Mouse (Mus musculus) G1E-ER4 (cell line): ENCODE measurements around the gene Cd200r3. TPM values are rescaled to one million over a fixed set of nuclear protein-coding genes. Genes with fewer than 3 reads are reported as not detected.

Source experiments
- GATA1 ChIP-seq: IDR thresholded peaks from one replicate; pipeline ENCODE4 v1.8.0; 2012; ENCODE audit warnings: low read length, inconsistent platforms
- polyA plus RNA-seq: library from polyadenylated mRNA; stranded (reverse); fragments of >175 nt; gene quantifications from 2 replicates; pipeline ENCODE4 v1.2.3, GENCODE M21; 2012

The Cd200r3 gene
- polyA plus RNA-seq, 1 experiment: 0.06 TPM

DNA sequence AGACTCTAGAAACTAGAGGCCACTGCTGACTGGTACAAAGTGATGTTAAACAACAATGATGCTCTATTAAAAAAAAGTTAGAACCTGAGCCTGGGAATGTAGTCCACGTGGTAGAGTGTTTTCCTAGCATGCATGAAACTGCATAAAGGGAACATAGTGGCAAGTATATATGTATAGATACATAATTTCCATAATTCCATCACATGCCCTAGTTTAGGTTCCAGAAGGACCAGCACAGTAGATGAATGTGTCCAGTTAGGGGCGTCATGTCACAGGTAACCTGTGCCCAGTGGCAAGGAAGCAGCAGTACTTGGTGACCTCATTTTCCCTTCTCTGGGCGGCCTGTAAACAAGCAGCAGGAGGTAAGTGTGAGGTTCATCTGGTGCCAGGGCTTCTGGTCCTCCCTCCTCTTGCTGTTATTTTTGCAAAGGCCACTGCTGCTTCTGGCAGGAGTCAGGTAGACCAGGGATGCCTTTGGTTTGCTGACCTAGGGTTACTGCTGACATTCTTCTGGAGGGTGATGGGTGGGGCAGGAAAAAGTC is 35.9 kb downstream of the Cd200r3 start:
- no peak for TF ChIP-seq GATA1

DNA sequence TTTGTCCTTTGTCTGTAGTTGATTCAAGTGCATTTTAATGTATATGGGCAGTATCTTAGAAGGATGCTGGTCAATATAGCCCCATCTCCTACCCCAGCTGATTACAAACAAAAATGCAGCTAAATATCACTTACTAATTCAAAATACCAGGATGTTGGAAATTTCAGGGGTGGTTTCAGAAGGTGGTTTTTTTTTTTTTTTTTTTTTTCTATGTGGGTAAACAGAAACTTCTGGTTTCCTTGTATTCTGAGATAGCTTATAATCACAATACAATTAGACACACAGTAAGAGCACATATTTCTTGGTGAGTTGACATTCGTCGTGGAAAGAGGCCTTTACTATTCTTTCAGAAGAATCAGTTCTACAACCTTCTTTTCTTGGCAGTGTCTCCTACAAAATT is 39.5 kb downstream of the Cd200r3 start:
- TF ChIP-seq GATA1: no peak

DNA sequence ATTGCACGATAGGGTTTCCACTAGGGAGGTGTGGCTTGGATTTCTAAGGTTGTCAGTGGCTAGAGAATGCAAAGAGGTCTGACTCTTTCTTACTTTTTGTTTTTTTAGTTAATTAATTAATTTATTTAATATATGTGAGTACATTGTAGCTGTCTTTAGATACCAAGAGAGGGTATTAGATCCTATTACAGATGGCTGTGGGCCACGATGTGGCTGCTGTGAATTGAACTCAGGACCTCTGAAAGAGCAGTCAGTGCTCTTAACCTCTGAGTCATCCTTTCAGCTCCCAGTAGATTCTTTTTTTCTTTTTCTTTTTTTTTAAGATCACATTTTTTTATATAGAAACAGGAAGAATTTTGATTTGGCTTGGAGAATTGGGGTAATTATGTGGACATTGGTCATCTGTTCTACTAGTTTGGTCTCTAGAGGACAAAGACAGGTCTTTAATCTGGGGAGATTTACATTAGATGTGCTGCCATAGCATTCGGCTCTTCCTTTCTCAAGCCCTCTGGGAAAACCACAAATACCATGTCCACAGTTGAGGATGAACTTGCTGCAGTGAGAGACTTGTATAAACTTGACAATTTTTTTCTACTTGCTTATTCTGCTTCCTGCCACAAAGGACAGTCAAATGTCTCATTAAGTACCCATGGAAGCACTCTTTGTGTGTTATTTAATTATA is 40.0 kb downstream of the Cd200r3 start:
- no peak for TF ChIP-seq GATA1

DNA sequence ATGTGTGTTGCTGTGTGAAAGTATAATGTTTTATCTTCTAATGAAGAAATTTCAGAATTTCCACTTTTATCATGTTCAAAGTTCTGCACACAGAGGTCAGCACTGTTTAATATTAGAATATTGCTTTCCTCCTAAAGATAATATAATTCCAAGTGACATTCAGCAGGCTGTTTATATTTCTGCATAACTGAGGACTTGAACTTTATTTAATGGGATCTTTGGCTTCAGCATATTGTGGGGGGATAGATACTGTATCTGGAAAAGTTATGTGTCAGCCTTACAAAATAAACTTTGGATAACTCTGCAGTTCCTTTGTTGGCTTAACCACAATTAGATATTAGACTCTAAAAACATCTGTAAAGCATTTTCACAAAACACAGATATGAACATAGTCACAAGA is 40.6 kb downstream of the Cd200r3 start:
- no peak for TF ChIP-seq GATA1

DNA sequence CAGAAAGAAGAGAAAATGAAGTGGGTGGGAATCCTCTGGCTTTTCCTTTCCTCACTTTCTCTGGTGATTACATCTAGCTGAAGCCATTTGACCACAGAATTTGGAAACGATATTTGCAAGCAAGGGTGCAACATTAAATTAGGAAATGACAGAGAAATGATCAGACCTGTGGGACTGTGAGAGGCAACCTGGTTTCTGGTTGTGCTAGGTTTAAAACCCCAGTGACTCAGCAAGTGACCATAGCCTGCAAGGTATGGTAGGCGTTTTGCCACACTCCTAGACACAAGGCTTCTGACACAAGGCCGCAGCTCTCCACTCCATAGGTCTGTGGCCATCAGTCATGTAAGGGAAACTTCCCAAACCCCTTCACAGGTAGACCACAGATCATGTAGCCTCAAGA is 41.4 kb downstream of the Cd200r3 start:
- no peak for TF ChIP-seq GATA1

DNA sequence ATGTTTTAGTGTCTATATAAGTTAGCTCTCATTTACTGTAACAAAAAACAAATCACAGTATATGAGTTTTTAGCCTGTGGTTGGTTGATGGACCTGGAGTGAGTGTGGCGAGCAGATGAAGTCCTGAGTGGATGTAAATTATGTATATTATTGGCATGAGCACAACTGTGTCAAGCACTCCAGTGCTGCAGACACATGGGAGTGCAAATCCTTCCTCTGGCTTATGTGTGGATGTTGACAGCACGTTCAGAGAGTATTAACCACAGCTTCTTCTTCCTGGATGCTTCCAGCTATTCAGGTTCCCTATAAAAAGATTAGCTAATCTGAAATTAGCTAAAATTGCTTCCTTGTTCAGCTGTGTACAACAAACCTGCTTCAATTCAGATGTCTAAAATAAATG is 42.6 kb downstream of the Cd200r3 start:
- no peak for TF ChIP-seq GATA1

DNA sequence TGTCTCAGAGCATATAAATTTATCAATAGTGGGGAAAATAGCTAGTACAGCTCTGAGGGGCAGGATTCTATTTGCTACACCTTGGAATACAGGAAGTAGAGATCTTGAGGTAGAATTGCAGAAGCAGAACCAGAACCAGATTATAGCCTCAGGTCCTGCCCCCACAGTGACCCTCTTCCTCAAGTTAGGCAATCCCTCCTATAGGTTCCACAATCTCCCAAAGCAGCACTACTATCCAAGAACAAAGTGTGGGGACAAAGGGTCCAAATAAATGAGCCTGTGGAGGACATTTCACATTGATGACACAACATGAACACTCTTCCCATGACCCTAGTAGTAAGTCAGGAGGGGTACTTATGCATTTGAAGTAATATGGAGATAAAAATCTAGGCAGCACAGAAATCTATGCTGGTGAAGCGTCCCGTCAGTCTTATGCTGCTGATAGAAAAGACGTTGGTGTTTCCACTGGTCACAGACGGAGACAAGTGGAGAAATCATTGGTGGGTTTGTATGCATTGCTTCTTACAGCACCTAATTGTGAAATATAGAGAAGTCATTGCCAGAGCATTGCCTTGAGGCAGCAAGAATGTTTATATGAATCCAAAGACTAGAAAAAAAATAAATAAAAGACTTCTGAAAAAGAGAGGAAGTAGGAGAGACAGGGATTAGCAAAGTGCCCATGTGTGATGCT is 45.3 kb downstream of the Cd200r3 start:
- TF ChIP-seq GATA1: no peak

DNA sequence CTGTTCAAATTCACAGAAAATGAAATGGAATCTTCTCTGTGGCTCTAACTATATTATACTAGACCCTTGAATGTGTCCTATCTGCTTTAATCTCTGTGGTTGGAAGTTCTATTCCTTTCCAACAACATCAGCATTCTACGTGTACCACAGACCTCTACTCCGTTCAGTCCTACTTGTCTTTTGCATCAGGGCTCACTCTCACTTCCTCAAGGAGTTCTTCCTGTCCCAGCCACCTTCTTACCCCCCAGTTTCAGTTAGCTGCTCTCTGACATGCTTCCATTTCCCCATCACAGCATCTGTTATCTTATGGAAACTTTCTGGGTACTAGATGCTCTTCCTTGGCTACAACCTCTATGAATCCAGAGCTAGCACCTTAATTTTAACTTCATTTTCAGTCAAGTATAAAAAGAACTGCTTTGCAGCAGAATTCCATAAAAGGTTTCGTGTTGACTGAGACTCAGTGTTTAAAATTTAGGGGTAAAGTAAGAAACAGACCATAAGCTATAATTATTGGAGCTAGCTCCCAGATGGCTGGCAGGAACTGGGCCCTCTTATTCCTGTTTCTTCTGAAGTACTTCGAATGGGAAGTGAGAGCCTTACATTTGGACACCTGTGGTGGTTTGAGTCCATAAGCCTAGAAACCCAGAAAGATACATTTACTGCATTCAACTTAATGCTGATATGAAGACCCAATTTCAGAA is 50.0 kb downstream of the Cd200r3 start:
- no peak for TF ChIP-seq GATA1

DNA sequence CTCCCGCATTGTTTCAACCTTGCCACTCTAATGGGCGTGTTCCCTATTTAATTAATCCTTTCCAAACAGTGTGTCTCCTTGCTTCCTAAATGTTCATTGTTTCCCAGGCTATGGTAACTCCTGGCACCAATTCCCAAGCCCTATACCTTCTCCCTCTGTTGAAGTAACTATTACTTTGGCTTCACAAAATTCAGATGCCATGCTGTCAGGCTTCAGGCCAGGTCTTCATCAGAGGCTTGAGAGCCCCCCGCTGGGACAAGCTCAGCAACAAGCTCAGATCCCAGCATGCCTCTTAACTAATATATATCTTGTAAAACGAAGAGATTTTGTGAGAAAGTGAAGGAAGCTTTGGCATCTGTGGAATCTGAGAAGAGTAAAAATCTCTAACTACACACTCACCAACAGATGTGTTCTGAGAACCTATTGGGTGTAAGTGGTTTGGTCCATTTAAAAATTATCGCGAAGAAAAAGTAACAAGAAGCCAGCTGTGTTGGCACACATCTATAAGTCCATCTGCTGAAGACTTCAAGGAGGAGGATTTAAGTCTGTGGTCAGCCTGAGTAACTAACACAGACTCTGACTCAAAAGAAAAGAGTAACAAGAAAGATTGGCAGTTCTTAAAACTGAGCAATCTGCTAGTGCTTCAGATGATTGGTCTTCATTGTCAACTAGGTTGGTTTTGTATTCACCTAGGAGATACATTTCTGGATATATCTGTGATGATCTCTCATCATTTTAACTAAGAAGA is 50.9 kb downstream of the Cd200r3 start:
- TF ChIP-seq GATA1: no peak

DNA sequence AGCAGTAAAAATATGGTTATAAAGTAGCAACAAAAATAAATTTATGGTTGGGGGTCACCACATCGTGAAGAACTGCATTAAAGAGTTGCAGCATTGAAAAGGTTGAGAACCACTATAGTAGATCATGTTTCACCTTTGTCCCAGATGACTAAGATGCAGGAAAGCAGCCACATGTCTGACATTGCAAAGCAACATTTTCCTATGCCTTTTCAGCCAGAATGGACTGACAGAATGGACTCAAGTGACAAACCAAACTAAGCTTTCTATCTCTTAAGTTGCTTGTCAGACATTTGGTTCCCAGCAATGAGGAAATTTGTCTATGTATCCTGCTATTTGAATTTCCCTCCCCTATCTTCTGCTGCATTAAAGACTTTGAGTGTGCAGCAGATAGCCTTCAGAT is 51.6 kb downstream of the Cd200r3 start:
- no peak for TF ChIP-seq GATA1

DNA sequence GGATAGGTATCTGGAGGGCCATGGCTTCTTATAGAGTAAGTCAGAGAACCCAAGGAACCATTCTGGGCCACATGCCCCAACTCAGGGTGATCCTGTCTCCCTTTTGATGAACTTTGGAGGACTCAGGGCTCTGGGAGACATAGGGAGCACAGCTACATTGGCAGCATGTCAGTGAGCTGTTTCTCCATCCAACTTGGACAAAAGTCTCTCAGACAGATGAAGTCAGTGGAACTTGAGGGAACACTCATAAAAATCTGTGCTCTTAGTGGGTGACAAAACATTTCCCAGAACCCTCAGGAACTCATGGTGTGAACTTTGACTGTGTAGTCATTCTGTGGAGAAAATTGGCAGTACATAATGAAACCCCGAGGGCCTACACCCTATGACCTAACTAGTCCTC is 53.2 kb downstream of the Cd200r3 start:
- TF ChIP-seq GATA1: no peak

DNA sequence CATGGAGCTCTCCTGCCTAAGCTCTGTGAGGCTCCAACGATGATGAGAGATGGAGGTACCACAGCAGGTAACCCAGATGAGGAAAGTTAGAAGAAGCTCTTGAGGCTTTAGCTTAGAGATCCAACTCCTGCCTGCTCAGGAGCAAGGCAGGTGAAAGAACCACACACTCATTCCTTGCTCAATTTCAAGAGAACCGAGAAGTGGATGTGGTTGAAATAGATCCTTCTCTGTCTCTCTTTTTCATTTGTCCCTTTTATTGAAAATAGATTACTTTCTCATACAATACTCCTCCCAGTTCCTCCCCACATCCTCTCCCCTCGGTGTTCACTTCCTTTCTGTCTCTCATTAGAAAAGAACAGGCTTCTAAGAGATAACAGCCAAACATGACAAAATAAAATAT is 56.1 kb downstream of the Cd200r3 start:
- TF ChIP-seq GATA1: no peak

DNA sequence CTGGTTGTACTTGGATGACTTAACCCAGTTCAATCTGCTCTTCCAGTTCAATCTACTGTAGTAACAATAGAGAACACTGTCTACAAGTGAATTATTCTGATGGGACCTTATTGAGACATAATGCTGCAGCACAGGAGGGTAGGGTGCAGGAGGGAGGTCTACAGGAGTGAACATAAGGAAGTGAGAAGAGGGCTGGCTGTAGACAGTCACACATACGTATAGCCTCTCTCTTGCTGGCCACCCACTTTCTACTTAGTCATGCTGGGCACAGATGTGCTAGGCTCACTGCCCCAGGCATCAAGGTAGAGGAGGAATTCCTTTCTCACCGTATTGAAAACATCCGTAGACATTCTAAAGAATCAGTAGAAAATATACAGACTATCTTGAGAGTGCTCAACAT is 61.0 kb downstream of the Cd200r3 start:
- no peak for TF ChIP-seq GATA1

DNA sequence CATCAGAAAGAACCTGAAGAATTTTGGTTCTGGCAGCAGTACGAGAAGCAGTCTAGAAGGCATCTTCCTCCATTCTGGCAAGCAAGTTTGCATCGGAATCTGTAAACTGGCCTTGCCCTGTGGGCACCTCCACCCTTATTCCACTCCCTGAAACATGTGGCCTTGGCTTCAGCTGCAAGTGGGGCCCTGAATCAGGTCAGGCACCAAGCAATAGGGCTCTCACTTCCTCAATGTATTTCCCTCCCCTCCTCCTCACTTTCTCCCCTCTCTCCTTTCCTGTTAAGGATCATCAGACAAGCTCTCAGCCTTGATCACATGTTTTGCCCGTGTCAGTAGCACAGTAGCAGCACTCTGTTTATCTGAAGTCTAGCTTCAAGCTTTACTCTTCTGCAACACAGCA is 61.8 kb downstream of the Cd200r3 start:
- no peak for TF ChIP-seq GATA1

DNA sequence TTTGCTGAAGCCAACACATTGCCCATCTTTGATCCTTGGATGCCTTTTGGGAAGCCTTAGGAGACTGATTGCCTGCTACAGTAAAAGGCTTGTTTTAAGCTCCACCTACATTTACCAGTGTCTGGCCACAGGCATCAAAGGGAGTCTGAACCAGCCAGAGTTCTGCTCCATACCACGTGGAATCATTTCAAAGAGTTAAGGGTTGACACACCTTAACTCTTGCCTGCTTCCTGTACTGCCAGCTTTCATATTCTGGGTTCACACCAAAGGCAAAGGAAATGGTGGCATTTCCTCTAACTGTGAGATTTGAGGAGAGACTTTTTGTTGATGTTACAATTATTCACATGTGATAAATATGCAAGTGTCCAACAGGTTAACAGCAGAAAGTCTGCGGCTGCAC is 63.5 kb downstream of the Cd200r3 start:
- no peak for TF ChIP-seq GATA1

DNA sequence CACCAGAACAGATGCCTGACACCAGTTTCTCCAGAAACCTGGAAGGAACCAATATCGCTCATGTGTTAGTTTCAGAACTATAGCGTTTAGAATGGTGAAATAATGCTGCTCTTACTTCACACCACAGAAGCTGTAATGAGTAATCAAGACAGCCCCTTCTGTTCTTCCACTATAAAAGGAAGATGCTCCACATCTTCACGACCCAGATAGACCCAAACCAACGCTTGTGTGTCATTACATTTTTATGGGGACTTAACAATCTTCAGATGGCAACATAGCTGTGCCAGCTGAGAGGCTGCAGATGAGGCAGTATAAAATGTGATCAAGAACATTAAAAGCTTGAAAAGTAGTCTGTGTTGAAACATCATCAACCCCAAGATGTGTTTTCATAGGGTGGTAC is 64.3 kb downstream of the Cd200r3 start:
- TF ChIP-seq GATA1: no peak
